Mouse (Mus musculus) c-Kit-positive CD71-positive TER-119-negative erythroid progenitor cells, embryonic 14.5 days (primary cell): ENCODE data around the gene Cav2.

ENCODE experiments used
- DNase-seq: peaks from one replicate; pipeline ENCODE4 v3.0.0-alpha.2; 2013; ENCODE audit warnings: low read depth

The Cav2 gene

DNA sequence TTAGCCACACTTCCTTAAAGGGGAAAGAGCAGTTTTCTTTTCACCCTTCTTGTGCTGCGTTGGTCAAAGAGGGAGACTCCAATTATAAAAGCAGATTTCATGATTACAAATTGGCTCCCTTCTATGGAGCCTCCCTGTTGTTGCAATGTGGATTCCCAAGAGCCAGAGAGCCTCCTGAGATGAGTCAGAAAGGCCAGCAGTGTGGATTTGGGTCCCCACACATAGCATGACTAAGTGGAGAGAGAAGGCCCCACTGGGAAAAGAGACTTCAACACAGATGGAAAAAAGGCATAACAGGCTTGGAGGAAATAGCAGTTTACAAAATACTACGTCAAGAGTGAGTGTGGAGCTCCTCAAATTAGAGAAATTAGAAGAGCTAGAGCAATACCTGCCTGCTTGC lies 28.3 kb downstream of the Cav2 start:
- DNase-seq: no peak

GRCm38 (mm10) chr6:17314241-17314640 lies 33.3 kb downstream of the Cav2 start:
- no peak for DNase-seq

DNA sequence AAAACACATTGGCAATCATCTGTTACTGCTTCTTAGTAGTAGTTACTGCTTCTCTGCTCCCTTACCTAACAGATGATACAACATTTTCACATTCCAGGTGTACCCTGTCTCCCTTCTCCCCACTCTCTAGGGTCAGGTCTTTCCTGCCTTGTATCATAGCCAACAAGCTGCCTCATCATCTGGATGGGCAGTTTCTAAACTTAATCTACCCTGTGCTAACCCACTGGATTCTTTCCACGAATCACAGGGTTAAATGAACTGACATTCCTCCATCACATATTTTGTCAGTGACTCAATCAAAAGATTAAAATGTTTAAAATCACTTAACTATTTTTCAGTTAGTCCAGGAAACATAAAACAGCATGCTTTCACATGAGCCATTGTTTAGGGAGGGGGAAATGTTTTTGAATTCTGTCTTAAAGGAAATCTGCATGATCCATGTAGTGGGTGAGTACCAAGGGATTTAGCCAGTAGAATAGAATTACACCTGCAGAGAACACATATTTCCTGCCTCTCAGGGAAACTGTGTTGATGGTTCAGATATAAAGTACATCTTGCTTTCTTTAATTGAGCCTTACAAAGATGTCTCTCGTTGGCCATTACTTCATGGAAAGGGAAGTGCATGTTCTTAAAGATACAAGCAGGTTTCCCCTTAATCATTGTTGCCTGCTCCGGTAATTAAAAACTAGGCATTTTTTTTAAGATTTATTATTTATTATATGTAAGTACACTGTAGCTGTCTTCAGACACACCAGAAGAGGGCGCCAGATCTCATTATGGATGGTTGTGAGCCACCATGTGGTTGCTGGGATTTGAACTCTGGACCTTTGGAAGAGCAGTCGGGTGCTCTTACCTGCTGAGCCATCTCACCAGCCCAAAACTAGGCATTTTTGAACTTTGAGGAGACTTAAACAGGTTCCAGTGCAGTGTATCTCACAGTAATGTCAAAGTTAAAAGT lies 34.0 kb downstream of the Cav2 start:
- no peak for DNase-seq

DNA sequence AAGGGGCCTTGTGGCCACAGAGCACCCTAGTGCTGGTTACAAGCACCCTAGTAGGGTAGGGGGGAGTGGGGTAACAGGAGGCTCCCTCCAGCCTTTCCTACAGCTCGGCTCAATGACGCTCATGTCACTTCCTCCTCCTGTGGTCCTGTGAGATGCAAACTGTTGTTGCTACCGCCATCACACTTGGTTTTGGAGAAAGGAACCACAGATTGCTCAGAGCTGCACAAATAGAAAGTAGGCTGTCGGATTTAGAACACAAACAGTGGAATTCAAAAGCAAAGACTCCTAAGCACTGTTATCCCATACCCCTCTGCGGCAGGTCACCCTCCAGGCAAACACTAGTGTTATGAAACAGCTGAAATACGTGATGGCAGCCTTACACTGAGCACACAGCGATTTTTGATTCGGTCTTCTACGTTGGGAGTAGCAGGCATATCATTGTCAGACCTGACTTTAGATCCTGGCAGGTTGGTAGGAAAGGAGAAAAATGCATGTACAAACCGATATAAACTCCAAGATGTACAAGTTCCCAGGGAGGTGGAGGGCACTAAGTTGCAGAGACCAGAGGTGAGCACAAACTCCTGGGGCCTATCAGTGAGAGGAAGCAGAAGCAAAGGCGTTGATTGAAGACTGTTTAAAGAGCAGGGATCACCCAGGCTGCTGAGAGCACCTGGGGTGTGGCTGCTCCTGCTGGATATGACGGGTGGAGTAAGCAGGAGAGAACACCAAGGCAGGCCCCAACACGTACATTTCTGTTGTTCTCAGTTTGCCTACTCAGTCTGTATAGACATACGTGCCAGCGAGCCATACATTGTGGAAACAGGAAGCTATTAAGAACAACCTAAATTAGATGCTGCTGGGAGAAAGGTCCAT lies 35.5 kb downstream of the Cav2 start:
- DNase-seq: no peak

DNA sequence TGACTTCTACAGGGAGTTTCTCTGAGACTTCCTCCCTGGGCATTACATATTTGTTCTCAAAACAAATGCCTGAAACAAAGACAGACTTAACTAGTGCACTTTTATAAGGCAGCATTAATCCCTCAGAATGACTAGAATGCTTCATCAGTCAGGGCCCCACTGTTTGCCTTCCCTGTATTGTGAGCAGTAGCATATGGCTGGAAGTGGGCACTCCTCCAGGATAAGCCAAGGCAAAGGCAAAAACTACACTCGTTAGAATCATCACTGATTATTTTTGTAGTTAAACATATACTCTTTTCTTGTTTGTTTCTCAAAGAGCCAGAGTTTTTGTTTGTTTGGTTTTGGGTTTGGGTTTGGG lies 36.2 kb downstream of the Cav2 start:
- no peak for DNase-seq

- DNase-seq: no peak
Observed at GRCm38 (mm10) chr6:17317944-17318343, 37.0 kb downstream of the Cav2 start.

DNA sequence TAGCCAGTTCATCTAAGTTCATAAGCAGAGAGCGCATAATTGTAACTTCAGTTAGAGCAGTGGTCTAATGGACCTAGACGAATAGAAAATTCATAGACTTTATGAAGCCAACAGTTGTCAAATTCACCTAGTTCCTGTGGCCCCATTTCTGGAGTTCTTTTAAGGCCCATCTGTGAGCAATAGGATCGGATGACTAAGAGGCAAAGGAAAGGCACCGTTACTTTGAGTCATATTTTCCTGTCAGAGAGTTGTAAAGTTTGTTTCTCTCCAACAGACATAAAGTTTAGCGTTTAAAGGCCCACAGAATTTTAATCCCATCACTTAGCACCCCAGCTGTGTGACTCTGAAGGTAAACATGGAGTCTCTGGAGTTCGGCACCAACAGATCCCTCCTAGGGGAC lies 41.0 kb downstream of the Cav2 start:
- no peak for DNase-seq

DNA sequence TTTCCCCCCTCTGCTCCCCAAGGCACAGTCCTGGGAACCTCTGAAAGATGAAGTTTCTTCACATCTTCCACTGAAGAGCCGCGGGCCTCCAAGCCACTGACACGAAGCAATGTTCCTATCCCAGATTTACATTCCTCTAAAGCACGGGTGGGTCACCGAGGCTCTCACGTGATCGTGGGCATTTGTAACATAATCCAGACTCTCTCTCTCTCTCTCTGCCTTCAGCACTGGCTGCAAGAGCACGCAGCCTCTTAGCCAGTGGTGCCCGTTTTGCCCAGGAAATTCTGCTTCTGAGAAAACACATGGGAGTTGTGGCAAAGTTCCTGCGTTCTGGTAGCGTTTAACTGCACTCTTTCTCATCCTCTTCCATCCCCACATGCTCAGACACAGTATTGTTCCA lies 46.2 kb downstream of the Cav2 start:
- DNase-seq: no peak

DNA sequence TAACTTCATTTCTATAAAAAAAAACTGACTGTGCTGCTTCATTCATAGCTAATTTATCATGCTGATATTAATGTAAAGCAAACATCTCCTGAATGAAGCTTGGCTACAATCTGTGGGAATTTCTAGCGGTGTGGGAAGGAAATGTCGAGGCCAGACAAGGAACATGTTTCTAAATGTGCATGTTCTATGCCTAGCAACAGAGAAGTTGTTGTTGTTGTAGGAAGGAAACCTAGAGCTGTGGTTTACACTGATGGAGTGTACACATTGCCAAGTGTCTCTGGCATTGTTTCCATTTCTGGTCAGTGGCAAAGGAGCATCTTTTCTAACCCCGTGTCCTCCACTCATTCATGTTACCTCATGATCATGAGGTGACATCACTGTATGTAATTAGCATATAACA lies 48.8 kb downstream of the Cav2 start:
- DNase-seq: no peak

DNA sequence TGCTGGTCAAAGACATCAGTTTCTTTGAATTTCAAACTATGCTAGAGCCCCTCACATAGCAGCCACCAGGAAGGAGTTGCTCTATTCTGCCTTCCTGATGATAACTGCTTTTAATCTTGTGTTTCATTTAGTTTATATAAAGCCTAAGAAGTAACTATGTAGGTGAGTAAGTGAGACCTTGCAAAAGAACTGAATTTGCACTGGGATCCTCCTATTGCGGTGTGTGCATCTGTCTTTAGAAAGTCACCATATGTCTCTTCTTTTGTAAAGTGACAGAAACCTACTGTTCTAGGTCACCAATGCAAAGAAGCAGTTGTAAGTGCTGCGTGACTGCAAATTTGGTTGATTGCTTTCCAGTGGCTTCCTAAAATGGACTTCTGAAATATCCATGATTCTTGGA lies 56.7 kb downstream of the Cav2 start:
- DNase-seq: no peak
